Mouse (Mus musculus) heart, embryonic 10.5 days (tissue): ENCODE measurements around the gene Oas1a. TPM values are rescaled to one million over a fixed set of nuclear protein-coding genes. Genes with fewer than 3 reads are reported as not detected.
"Not testable (repeated sequence)": the region's sequence is repeated elsewhere in the genome, so short reads cannot be mapped to it uniquely, and the experiment has no call there.

ENCODE experiments used
- DNase-seq: peaks from one replicate; pipeline ENCODE4 v3.0.0-alpha.2; 2017; ENCODE audit warnings: low spot score
- H3K27ac ChIP-seq: fragments of 300-500 bp; sonication (generic); 2 replicates; pipeline ENCODE4 v1.5.1; 2016; ENCODE audit warnings: mild to moderate bottlenecking
- H3K27me3 ChIP-seq: fragments of 300-500 bp; sonication (generic); 2 replicates; pipeline ENCODE4 v1.6.1; 2016; ENCODE audit warnings: mild to moderate bottlenecking; ENCODE audit not compliant: poor library complexity, insufficient read depth, severe bottlenecking
- H3K36me3 ChIP-seq: fragments of 300-500 bp; sonication (generic); 2 replicates; pipeline ENCODE4 v1.6.1; 2016; ENCODE audit warnings: mild to moderate bottlenecking, moderate library complexity
- H3K4me1 ChIP-seq: fragments of 300-500 bp; sonication (generic); 2 replicates; pipeline ENCODE4 v1.6.1; 2016; ENCODE audit warnings: mild to moderate bottlenecking
- H3K4me3 ChIP-seq: fragments of 300-500 bp; sonication (generic); 2 replicates; pipeline ENCODE4 v1.5.1; 2016; ENCODE audit warnings: mild to moderate bottlenecking, moderate library complexity
- H3K9me3 ChIP-seq: fragments of 300-500 bp; sonication (generic); 2 replicates; pipeline ENCODE4 v1.6.1; 2016; ENCODE audit warnings: mild to moderate bottlenecking, moderate library complexity
- WGBS: fragments of 180-500 bp; shearing (Covaris S2); methylation state at CpG from one replicate; pipeline ENCODE4 v1.1.7; 2016; 5-methylcytosine and 5-hydroxymethylcytosine counted together
- polyA plus RNA-seq: library from polyadenylated mRNA; unstranded; fragments of >200 nt; fragmentation: Nextera tagmentation; extraction: Ambion mirVana; gene quantifications from 2 replicates; pipeline ENCODE4 v1.2.1, GENCODE M21; 2016

The Oas1a gene
- polyA plus RNA-seq, 1 experiment from 2014 or later = 0.26 TPM

GRCm38 (mm10) chr5:120919156-120919935 is 12.0 kb upstream of the Oas1a start:
- WGBS = 72% methylated on average over 2 of the region's 2 CpGs

GRCm38 (mm10) chr5:120914204-120914603 is 6.9 kb upstream of the Oas1a start, which contains the start of gene Oas1d:
TSS of gene Oas1d (plus strand) at chr5:120914536.
- H3K27me3 ChIP-seq, H3K9me3 ChIP-seq, H3K36me3 ChIP-seq, H3K4me3 ChIP-seq, H3K27ac ChIP-seq, H3K4me1 ChIP-seq, DNase-seq: not testable (repeated sequence)
- WGBS = 49% methylated on average over 8 of the region's 8 CpGs

More at GRCm38 (mm10) chr5:120919156-120919935, 12.0 kb upstream of the Oas1a start:
- peak; percentile 68 for DNase-seq
- not testable (repeated sequence) for H3K27ac ChIP-seq, H3K36me3 ChIP-seq, H3K4me3 ChIP-seq, H3K4me1 ChIP-seq, H3K27me3 ChIP-seq, H3K9me3 ChIP-seq

- Histone ChIP-seq H3K4me1 (no peaks in the 10 kb centered on the region; the same call in 1 of the 2 replicates), H3K9me3 (no peaks in the 10 kb centered on the region), H3K4me3 (no peak overlapping the region), H3K27ac (no peak overlapping the region), H3K27me3 (no peaks in the 10 kb centered on the region), H3K36me3 (no peaks in the 10 kb centered on the region)
- 46% methylated on average over 7 of the region's 7 CpGs for WGBS
- peak; percentile 53 for DNase-seq
These were observed 1.0 kb upstream of the Oas1a start for GRCm38 (mm10) chr5:120908196-120908920.

GRCm38 (mm10) chr5:120902056-120902455 is 5.3 kb downstream of the Oas1a start:
- DNase-seq = peak; percentile 27
- H3K27ac ChIP-seq = no peak overlapping the region
- H3K27me3 ChIP-seq = no peaks in the 10 kb centered on the region
- no peaks in the 10 kb centered on the region for H3K9me3 ChIP-seq
- no peaks in the 10 kb centered on the region; the same call in 1 of the 2 replicates for H3K4me1 ChIP-seq
- H3K4me3 ChIP-seq = no peak overlapping the region
- H3K36me3 ChIP-seq = no peaks in the 10 kb centered on the region
- WGBS = 87% methylated on average over 5 of the region's 5 CpGs

GRCm38 (mm10) chr5:120900666-120901065 is 6.7 kb downstream of the Oas1a start:
- Histone ChIP-seq H3K36me3 (no peaks in the 10 kb centered on the region), H3K4me1 (no peaks in the 10 kb centered on the region), H3K27ac (no peak overlapping the region), H3K9me3 (no peaks in the 10 kb centered on the region), H3K27me3 (no peaks in the 10 kb centered on the region), H3K4me3 (no peak overlapping the region)
- DNase-seq = peak; percentile 35
- 43% methylated on average over 1 of the region's 1 CpGs for WGBS

- Histone ChIP-seq H3K9me3 (no peaks in the 10 kb centered on the region), H3K4me3 (no peak overlapping the region), H3K27ac (no peak overlapping the region), H3K36me3 (no peaks in the 10 kb centered on the region), H3K4me1 (no peaks in the 10 kb centered on the region), H3K27me3 (no peaks in the 10 kb centered on the region)
- DNase-seq = peak; percentile 35
These were observed 8.6 kb downstream of the Oas1a start for GRCm38 (mm10) chr5:120898726-120899125.

GRCm38 (mm10) chr5:120898307-120898706 is 9.0 kb downstream of the Oas1a start:
- Histone ChIP-seq H3K27ac (no peak overlapping the region), H3K36me3 (no peaks in the 10 kb centered on the region), H3K4me3 (no peak overlapping the region), H3K4me1 (no peaks in the 10 kb centered on the region), H3K27me3 (no peaks in the 10 kb centered on the region), H3K9me3 (no peaks in the 10 kb centered on the region)
- 80% methylated on average over 6 of the region's 6 CpGs for WGBS
- peak; percentile 47 for DNase-seq

GRCm38 (mm10) chr5:120895231-120895900 is 12.0 kb downstream of the Oas1a start:
- H3K4me1 ChIP-seq = no peaks in the 10 kb centered on the region
- WGBS = 79% methylated on average over 11 of the region's 11 CpGs
- DNase-seq = peak; percentile 63
- H3K36me3 ChIP-seq = no peaks in the 10 kb centered on the region
- H3K27ac ChIP-seq = no peak overlapping the region
- H3K4me3 ChIP-seq = no peak overlapping the region
- no peaks in the 10 kb centered on the region for H3K27me3 ChIP-seq
- no peaks in the 10 kb centered on the region for H3K9me3 ChIP-seq

- not testable (repeated sequence) for H3K4me1 ChIP-seq, H3K4me3 ChIP-seq, H3K27ac ChIP-seq, H3K36me3 ChIP-seq, DNase-seq, H3K9me3 ChIP-seq, H3K27me3 ChIP-seq
- 68% methylated on average over 2 of the region's 2 CpGs for WGBS
These were observed 12.6 kb downstream of the Oas1a start for GRCm38 (mm10) chr5:120894692-120895091.

- H3K27me3 ChIP-seq, H3K27ac ChIP-seq, H3K9me3 ChIP-seq, H3K4me1 ChIP-seq, H3K4me3 ChIP-seq, H3K36me3 ChIP-seq: not testable (repeated sequence)
- WGBS = 81% methylated on average over 4 of the region's 4 CpGs
- DNase-seq = peak; percentile 58
These were observed 13.5 kb downstream of the Oas1a start for GRCm38 (mm10) chr5:120893866-120894265.

- peak; percentile 14 for DNase-seq
- no peaks in the 10 kb centered on the region for H3K4me1 ChIP-seq
- WGBS = 63% methylated on average over 2 of the region's 2 CpGs
- no peak overlapping the region for H3K27ac ChIP-seq
- H3K9me3 ChIP-seq = no peaks in the 10 kb centered on the region
- H3K36me3 ChIP-seq = no peaks in the 10 kb centered on the region
- H3K4me3 ChIP-seq = no peak overlapping the region
- H3K27me3 ChIP-seq = no peaks in the 10 kb centered on the region
These were observed 15.1 kb downstream of the Oas1a start for GRCm38 (mm10) chr5:120892243-120892660.

GRCm38 (mm10) chr5:120891566-120892242 is 15.6 kb downstream of the Oas1a start:
- DNase-seq = peak; percentile 50
- not testable (repeated sequence) for H3K4me1 ChIP-seq
- 70% methylated on average over 2 of the region's 2 CpGs for WGBS

More at GRCm38 (mm10) chr5:120891566-120892242, 15.6 kb downstream of the Oas1a start:
- H3K36me3 ChIP-seq, H3K9me3 ChIP-seq, H3K27me3 ChIP-seq, H3K27ac ChIP-seq, H3K4me3 ChIP-seq: not testable (repeated sequence)
